Mouse (Mus musculus) cortical plate, adult 2 months (tissue): ENCODE results near the gene Hipk1.

ENCODE experiments used
- CTCF ChIP-seq: fragments of 200-500 bp; IDR thresholded peaks from 2 replicates; pipeline ENCODE4 v1.5.1; 2011; ENCODE audit warnings: mild to moderate bottlenecking, control low read depth, low read length; ENCODE audit not compliant: insufficient read depth; ENCODE audit errors: extremely low read depth
- POLR2A ChIP-seq: fragments of 200-500 bp; IDR thresholded peaks from 2 replicates; pipeline ENCODE4 v1.6.1; 2011; ENCODE audit warnings: mild to moderate bottlenecking, low read length, control low read depth; ENCODE audit not compliant: insufficient read depth; ENCODE audit errors: extremely low read depth

- no peak for TF ChIP-seq CTCF
- no peak for TF ChIP-seq POLR2A
Observed at GRCm38 (mm10) chr3:103726642-103727041, 64.7 kb downstream of the Hipk1 start.
